Mouse (Mus musculus): ENCODE results near the gene Slc35g3. TPM values are rescaled to one million over a fixed set of nuclear protein-coding genes. Genes with fewer than 3 reads are reported as not detected.

The Slc35g3 gene
- total and polyA plus RNA-seq, 2 experiments from 2014 or later = not detected

DNA sequence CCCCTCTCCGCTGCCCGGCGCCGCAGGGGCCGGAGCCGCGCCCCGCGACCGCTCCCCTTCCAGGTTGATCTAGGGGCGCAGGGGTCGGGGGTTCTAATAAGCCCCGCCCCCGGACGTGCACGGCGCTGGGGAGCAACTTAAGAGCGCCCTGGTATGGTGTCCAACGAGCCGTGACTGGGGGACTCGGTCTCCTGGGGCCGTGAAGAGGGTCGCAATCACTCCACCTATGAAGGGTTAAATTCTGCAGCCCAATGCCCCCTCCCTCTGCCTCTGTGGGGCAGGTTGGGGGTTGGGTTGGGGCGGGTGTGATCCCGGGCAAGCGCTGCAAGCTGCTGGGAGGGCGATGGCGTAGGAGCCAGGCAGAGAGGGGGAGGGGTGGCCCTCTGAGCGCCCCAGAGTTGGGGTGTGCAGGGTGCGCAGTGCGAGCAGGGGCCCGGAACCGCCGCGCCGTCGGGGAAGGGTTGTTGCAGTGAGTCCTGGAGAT is 4.4 kb upstream of the Slc35g3 start:
- under 1% methylated on average over 28 of the region's 37 CpGs for WGBS
- H3K27me3 ChIP-seq (ENCODE audit: control insufficient read depth, insufficient read depth, low read length) = no peaks in the 10 kb centered on the region
- H3K27ac ChIP-seq (ENCODE audit: low read depth) = peak overlapping the region; percentile 98
- peaks cover 11% of the 10 kb centered on the region for H3K4me1 ChIP-seq (ENCODE audit: control insufficient read depth, insufficient read depth)
- peak overlapping the region; percentile 61 for H3K4me2 ChIP-seq (ENCODE audit: low read depth, low read length)
- H3K9me3 ChIP-seq (replicated peaks; ENCODE audit: control insufficient read depth, low read length) = no peaks in the 10 kb centered on the region
- ATAC-seq (ENCODE audit: insufficient read depth, low read depth) = peak; percentile 82
- TF ChIP-seq CTCF (IDR thresholded peaks at IDR 0.05; ENCODE audit: low read depth) (no peak), EP300 (IDR thresholded peaks at IDR 0.05; ENCODE audit: low read depth) (no peak)
- H3K4me3 ChIP-seq (ENCODE audit: low read depth, low read length) = peak overlapping the region; percentile 92
- H3K36me3 ChIP-seq (replicated peaks; ENCODE audit: control insufficient read depth, insufficient read depth, low read length) = no peaks in the 10 kb centered on the region
- DNase-seq (ENCODE audit: low spot score) = peak; percentile 36
- peak overlapping the region; percentile 98 for H3K9ac ChIP-seq (replicated peaks; ENCODE audit: low read depth, low read length)

DNA sequence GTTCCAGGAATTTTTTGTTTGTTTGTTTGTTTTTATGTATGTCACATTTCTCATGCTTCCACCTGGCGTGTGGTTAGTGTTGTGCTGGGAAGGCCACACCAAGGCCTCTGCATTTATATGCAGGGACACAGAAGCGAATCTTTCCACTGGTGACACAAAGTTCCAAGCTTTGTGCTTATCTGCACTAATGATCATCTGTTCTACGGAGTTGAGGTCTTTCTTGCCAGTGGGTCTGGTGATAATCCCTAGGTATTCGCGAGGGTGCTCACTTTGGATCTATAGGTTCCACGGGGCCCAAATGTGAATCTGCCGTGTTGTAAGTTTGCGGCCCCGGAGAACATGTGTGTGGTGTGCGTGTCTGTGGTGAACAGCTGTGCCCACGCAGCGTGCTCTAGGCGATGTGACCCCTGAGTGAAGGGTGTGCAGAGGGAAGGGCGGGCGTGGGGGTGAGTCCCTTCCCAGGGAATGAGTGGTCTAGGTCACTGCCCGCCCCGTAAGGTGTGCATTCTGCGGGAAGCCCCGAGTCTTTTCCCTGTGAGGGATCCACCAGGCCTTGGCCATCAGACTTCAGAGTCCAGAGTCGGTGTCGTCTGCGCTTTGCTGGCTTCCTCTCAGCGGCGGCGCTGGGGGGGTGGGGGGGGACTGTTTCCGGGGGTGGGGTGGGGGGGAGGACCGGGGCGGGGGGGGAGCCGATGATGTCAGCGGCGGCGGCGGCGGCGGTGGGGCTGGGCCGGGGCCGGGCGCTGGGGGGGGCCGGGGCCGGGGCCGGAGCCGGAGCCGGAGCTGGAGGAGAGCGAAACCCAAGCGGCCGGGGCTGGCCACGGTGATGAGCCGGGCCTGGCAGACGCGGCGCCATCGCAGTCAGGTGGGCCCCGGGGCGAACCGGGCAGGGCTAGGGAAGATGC is 3.7 kb upstream of the Slc35g3 start, which contains the start of gene Zbtb4:
TSS of gene Zbtb4 (plus strand) at position 692 of the 905 bp plus-strand sequence.
- DNase-seq (ENCODE audit: low spot score) (peak; percentile 25), ATAC-seq (ENCODE audit: insufficient read depth, low read depth) (peak; percentile 68)
- Histone ChIP-seq H3K9me3 (replicated peaks; ENCODE audit: control insufficient read depth, low read length) (no peaks in the 10 kb centered on the region), H3K27ac (ENCODE audit: low read depth) (peak within 1 kb of the TSS; percentile 98), H3K4me2 (ENCODE audit: low read depth, low read length) (peak within 1 kb of the TSS; percentile 61), H3K4me3 (ENCODE audit: low read depth, low read length) (peak within 1 kb of the TSS; percentile 92), H3K36me3 (replicated peaks; ENCODE audit: control insufficient read depth, insufficient read depth, low read length) (no peaks in the 10 kb centered on the region), H3K27me3 (ENCODE audit: control insufficient read depth, insufficient read depth, low read length) (no peaks in the 10 kb centered on the region), H3K4me1 (ENCODE audit: control insufficient read depth, insufficient read depth) (peaks cover 11% of the 10 kb centered on the region), H3K9ac (replicated peaks; ENCODE audit: low read depth, low read length) (peak within 1 kb of the TSS; percentile 98)
- TF ChIP-seq CTCF (IDR thresholded peaks at IDR 0.05; ENCODE audit: low read depth) (no peak), EP300 (IDR thresholded peaks at IDR 0.05; ENCODE audit: low read depth) (no peak)
- WGBS = 25% methylated on average over 24 of the region's 55 CpGs

DNA sequence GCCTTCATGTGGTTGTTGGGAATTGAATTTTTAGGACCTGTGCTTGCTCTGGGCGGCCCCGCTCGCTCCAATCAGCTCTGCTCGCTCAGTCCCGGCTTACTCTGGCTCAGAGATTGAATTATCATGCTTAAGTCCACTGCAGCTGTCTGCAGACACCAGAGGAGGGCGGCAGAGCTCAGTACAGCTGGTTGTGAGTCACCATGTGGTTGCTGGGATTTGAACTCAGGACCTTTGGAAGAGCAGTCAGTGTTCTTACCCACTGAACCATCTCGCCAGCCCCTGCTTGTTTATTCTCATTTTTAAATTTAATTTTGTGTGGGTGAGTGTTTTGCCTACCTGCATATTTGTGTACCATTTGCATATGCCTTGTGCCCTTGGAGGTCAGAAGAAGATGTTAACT is 1.8 kb upstream of the Slc35g3 start:
- Histone ChIP-seq H3K27ac (ENCODE audit: low read depth) (no peak overlapping the region), H3K4me2 (ENCODE audit: low read depth, low read length) (no peak overlapping the region), H3K4me1 (ENCODE audit: control insufficient read depth, insufficient read depth) (peaks cover 22% of the 10 kb centered on the region), H3K4me3 (ENCODE audit: low read depth, low read length) (no peak overlapping the region), H3K9ac (replicated peaks; ENCODE audit: low read depth, low read length) (no peak overlapping the region), H3K36me3 (replicated peaks; ENCODE audit: control insufficient read depth, insufficient read depth, low read length) (no peaks in the 10 kb centered on the region), H3K27me3 (ENCODE audit: control insufficient read depth, insufficient read depth, low read length) (no peaks in the 10 kb centered on the region), H3K9me3 (replicated peaks; ENCODE audit: control insufficient read depth, low read length) (no peaks in the 10 kb centered on the region)
- DNase-seq (ENCODE audit: low spot score) = no peak
- 77% methylated on average over 7 of the region's 7 CpGs for WGBS
- no peak for ATAC-seq (ENCODE audit: insufficient read depth, low read depth)
- peak; percentile 27 for TF ChIP-seq CTCF (IDR thresholded peaks at IDR 0.05; ENCODE audit: low read depth)
- no peak for TF ChIP-seq EP300 (IDR thresholded peaks at IDR 0.05; ENCODE audit: low read depth)

DNA sequence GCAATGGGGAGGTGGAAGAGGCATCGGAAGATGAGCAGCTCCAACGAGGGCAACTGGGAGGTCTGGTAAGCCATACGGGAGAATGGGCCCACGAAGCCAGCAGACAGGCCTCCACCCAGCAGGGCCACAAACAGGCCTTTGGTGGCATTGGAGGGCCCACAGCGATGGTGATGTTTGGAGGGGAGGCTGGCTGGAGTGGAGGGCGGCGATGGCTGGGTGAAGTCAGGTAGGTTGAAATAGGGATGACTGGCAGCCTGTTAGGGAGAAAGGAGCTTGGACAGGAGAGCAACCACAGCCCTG is 917 bp downstream of the Slc35g3 start:
- WGBS = 90% methylated on average over 7 of the region's 7 CpGs
- Histone ChIP-seq H3K27ac (ENCODE audit: low read depth) (no peak overlapping the region), H3K36me3 (replicated peaks; ENCODE audit: control insufficient read depth, insufficient read depth, low read length) (no peaks in the 10 kb centered on the region), H3K4me3 (ENCODE audit: low read depth, low read length) (no peak overlapping the region), H3K4me2 (ENCODE audit: low read depth, low read length) (no peak overlapping the region), H3K9ac (replicated peaks; ENCODE audit: low read depth, low read length) (no peak overlapping the region), H3K27me3 (ENCODE audit: control insufficient read depth, insufficient read depth, low read length) (no peaks in the 10 kb centered on the region), H3K9me3 (replicated peaks; ENCODE audit: control insufficient read depth, low read length) (no peaks in the 10 kb centered on the region), H3K4me1 (ENCODE audit: control insufficient read depth, insufficient read depth) (peaks cover 25% of the 10 kb centered on the region)
- no peak for TF ChIP-seq CTCF (IDR thresholded peaks at IDR 0.05; ENCODE audit: low read depth)
- no peak for TF ChIP-seq EP300 (IDR thresholded peaks at IDR 0.05; ENCODE audit: low read depth)
- DNase-seq (ENCODE audit: low spot score) (no peak), ATAC-seq (ENCODE audit: insufficient read depth, low read depth) (no peak)

DNA sequence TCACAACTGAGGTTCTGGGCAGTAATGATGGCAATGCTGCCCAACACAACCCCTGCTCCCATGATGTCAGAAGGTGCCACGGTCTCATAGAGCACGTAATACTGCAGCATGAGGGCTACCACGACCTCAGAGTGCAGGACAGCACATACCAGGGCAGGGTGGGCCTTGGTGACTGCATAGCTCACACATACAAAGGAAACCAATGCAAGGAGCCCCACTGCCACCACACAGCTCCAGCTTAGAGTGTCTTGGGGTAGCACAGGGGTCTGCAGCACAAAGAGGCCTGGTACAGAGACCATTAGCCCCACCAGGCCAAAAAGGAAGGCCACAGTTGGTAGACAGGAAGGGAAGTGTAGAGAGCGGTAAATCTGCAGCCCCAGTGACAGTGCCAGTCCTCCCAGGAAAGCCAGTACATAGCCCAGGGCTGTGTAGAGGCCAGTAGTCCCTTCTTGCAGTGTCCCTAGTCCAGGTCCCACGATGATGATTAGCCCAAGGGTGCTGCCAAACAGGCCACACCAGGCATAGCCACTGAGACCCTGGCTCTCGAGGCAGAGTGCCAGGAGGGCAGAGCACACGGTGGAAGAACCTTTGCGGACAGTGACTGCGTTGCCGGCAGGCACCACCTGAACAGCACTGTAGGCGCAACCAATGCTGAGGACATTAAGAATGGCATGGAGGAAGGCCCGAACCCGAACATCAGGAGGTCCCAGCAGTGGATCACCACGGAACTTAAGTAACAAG is 1.4 kb downstream of the Slc35g3 start:
- H3K4me2 ChIP-seq (ENCODE audit: low read depth, low read length) = no peak overlapping the region
- 0 out of 2 replicates have a peak overlapping the region, but pooled peaks have one; percentile 74 for H3K9ac ChIP-seq (replicated peaks; ENCODE audit: low read depth, low read length)
- ATAC-seq (ENCODE audit: insufficient read depth, low read depth) (no peak), DNase-seq (ENCODE audit: low spot score) (no peak)
- H3K4me3 ChIP-seq (ENCODE audit: low read depth, low read length) = no peak overlapping the region
- H3K27me3 ChIP-seq (ENCODE audit: control insufficient read depth, insufficient read depth, low read length) = no peaks in the 10 kb centered on the region
- H3K36me3 ChIP-seq (replicated peaks; ENCODE audit: control insufficient read depth, insufficient read depth, low read length) = no peaks in the 10 kb centered on the region
- 83% methylated on average over 14 of the region's 14 CpGs for WGBS
- H3K9me3 ChIP-seq (replicated peaks; ENCODE audit: control insufficient read depth, low read length) = no peaks in the 10 kb centered on the region
- peaks cover 28% of the 10 kb centered on the region for H3K4me1 ChIP-seq (ENCODE audit: control insufficient read depth, insufficient read depth)
- no peak for TF ChIP-seq EP300 (IDR thresholded peaks at IDR 0.05; ENCODE audit: low read depth)
- TF ChIP-seq CTCF (IDR thresholded peaks at IDR 0.05; ENCODE audit: low read depth) = no peak
- H3K27ac ChIP-seq (ENCODE audit: low read depth) = peak overlapping the region; percentile 98

Measured in heart, postnatal 0 days (tissue).